Mouse (Mus musculus): ENCODE measurements around the gene Ddx54.

DNA sequence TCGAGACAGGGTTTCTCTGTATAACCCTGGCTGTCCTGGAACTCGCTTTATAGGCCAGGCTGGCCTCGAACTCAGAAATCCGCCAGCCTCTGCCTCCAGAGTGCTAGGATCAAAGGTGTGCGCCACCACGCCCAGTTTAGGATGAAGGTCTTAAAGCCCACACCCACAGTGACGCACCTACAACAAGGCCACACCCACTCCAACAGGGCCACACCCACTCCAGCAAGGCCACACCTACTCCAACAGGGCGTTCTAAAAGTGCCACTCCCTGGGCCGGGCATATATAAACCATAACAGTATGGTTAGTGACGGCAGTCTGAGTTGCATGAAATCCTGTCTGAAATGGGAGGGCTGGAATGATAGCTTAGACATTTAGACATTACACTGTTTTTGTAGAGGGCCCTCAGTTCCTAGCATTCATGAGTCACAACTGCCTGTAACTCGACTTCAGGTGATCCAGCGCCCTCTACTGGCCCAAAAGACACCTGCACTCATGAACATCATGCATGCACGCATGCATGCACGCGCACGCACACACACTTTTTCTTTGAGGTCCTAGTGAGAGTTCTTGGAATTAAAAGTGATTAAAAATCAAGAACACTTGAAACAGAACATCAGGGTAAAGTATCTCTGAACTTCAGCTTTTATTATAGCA lies 22.1 kb upstream of the Ddx54 start:
- TF ChIP-seq CTCF (conservative IDR thresholded peaks at IDR 0.05; ENCODE audit: low read length) (peak; percentile 87), NANOG (IDR thresholded peaks at IDR 0.05; ENCODE audit: borderline replicate concordance, low read length) (no peak)
